Mouse (Mus musculus) hindbrain, embryonic 12.5 days (tissue): ENCODE results near the gene Satb1. TPM values are rescaled to one million over a fixed set of nuclear protein-coding genes. Genes with fewer than 3 reads are reported as not detected.

Experiments used
- ATAC-seq: fragments of 200-750 bp; cut with Nextera tagmentation; 2 replicates; pipeline ENCODE4 v1.8.0; 2017; ENCODE audit warnings: moderate TSS enrichment; ENCODE audit not compliant: low FRiP score
- H3K27ac ChIP-seq: fragments of 300-500 bp; sonication (generic); 2 replicates; pipeline ENCODE4 v1.5.1; 2016; ENCODE audit warnings: mild to moderate bottlenecking
- H3K27me3 ChIP-seq: fragments of 300-500 bp; sonication (generic); 2 replicates; pipeline ENCODE4 v1.6.1; 2016; ENCODE audit warnings: mild to moderate bottlenecking
- H3K36me3 ChIP-seq: fragments of 300-500 bp; sonication (generic); 2 replicates; pipeline ENCODE4 v1.6.1; 2016; ENCODE audit warnings: mild to moderate bottlenecking
- H3K4me1 ChIP-seq: fragments of 300-500 bp; sonication (generic); 2 replicates; pipeline ENCODE4 v1.6.1; 2016
- H3K4me2 ChIP-seq: fragments of 300-500 bp; sonication (generic); replicated peaks from 2 replicates; pipeline ENCODE4 v1.6.1; 2016; ENCODE audit warnings: mild to moderate bottlenecking
- H3K4me3 ChIP-seq: fragments of 300-500 bp; sonication (generic); 2 replicates; pipeline ENCODE4 v1.5.1; 2016; ENCODE audit warnings: mild to moderate bottlenecking
- H3K9ac ChIP-seq: fragments of 300-500 bp; sonication (generic); 2 replicates; pipeline ENCODE4 v1.6.1; 2016; ENCODE audit warnings: mild to moderate bottlenecking, moderate library complexity
- H3K9me3 ChIP-seq: fragments of 300-500 bp; sonication (generic); replicated peaks from 2 replicates; pipeline ENCODE4 v1.6.1; 2016; ENCODE audit warnings: mild to moderate bottlenecking
- WGBS: fragments of 180-500 bp; shearing (Covaris S2); methylation state at CpG from one replicate; pipeline ENCODE4 v1.1.7; 2016; 5-methylcytosine and 5-hydroxymethylcytosine counted together
- polyA plus RNA-seq: library from polyadenylated mRNA; unstranded; fragments of >200 nt; fragmentation: Nextera tagmentation; extraction: Ambion mirVana; gene quantifications from 2 replicates; pipeline ENCODE4 v1.2.1, GENCODE M21; 2016

Gene Satb1
- 30.7 and 33.6 TPM in 2 replicates for polyA plus RNA-seq

DNA sequence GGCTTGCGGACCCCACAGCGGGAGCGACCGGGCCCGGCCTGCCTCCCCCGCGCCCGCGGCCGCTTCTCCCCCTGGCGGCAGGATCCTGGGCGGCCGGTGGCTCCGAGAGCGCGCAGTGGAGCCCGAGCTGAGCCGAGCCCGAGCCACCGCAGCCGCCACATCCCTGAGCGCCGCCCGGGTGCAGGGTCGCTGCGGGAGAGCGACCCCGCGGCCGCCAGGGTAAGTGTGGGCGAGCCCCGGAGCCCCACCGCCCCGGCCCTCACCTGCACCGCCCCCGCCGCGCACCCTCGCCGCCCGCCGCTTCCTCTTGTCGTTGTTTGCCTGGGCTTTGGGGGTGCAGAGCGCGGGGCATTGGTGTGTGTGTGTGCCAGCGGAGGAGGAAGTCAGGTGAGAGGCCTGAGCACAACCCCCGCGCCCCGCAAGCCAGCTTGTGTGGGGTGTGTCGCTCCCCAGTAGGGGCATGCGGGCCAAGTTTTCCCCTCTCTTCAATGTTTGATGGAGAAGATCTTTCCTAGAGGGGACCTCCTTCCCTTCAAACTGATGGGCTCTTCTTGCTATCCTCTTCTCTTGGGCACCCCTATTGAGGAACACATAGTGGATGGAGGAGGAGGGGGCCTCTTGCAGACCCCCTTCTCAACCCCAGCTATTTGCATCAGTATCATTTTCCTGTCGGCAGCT is at the start of gene Satb1:
Gene Satb1, minus strand, starts transcription at position 391 of the 678 bp plus-strand sequence.
- H3K9ac ChIP-seq = peak within 1 kb of the TSS; percentile 71
- peak within 1 kb of the TSS; percentile 82 for H3K4me3 ChIP-seq
- H3K9me3 ChIP-seq = no peaks in the 10 kb centered on the region
- H3K36me3 ChIP-seq = no peaks in the 10 kb centered on the region
- H3K27ac ChIP-seq = no peak within 1 kb of the TSS
- H3K4me1 ChIP-seq = peaks cover 18% of the 10 kb centered on the region
- ATAC-seq = peak; percentile 97
- WGBS = under 1% methylated on average over 39 of the region's 52 CpGs
- peaks cover 39% of the 10 kb centered on the region for H3K27me3 ChIP-seq
- H3K4me2 ChIP-seq = peak within 1 kb of the TSS; percentile 98

DNA sequence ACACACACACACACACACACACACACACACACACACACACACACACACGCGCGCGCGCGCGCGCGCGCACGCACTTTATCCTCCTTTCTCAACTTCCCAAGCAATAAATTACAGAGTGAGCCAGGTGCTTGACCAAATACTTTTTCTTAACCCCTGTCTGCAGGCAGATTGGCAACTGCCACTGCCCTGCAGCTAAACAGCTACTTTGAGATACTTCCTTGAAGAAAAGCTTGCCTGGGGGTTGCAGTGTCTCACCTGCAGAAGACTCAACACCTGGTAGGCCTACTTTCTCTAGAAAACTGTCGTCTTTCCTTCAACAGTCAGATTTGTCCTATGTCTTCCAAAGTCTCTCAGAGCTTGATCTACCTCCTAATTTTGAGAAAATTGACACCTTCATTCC is 49.5 kb upstream of the Satb1 start:
- Histone ChIP-seq H3K9me3 (no peaks in the 10 kb centered on the region), H3K9ac (no peak overlapping the region), H3K27ac (no peak overlapping the region), H3K4me3 (no peak overlapping the region), H3K36me3 (no peaks in the 10 kb centered on the region), H3K4me2 (no peak overlapping the region), H3K27me3 (no peaks in the 10 kb centered on the region), H3K4me1 (no peaks in the 10 kb centered on the region)
- WGBS = 77% methylated on average over 12 of the region's 12 CpGs
- no peak for ATAC-seq

DNA sequence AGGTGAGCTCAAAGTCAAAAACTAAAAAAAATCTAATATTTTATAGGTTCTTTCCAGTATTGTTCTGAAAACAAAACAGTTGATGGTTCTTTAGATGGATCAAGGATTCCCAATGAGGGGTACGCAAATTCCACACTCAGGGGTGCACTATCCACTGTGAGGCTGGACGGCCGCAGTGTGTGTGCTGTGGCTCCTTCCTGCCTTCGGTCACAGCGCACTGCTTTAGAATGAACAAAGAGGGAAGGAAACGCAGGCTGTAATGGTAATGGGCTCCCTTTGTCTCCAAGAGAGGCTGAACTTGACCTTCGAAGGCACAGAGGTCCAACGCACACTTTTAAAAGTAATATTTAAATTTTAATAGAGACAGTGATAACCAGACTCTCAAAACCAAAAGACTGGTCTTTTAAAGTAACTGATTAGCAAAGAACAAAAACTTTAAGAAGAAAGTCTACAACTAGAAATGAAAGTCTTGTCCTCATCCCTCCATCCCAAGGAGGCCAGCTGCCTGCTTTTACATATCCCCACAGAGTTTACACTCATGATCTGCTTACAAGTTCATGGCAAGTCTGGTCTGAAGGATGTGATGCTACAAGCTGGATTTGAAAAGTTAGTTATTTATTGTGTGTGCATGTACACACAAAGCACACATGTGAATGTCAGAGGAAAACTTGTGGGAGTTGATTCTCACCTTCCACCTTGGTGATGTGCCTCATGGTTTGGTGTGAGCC is 48.0 kb upstream of the Satb1 start:
- Histone ChIP-seq H3K9me3 (no peaks in the 10 kb centered on the region), H3K4me1 (no peaks in the 10 kb centered on the region), H3K9ac (no peak overlapping the region), H3K36me3 (no peaks in the 10 kb centered on the region), H3K27ac (no peak overlapping the region), H3K4me2 (no peak overlapping the region), H3K4me3 (no peak overlapping the region), H3K27me3 (no peaks in the 10 kb centered on the region)
- ATAC-seq = no peak
- WGBS = 50% methylated on average over 8 of the region's 8 CpGs

DNA sequence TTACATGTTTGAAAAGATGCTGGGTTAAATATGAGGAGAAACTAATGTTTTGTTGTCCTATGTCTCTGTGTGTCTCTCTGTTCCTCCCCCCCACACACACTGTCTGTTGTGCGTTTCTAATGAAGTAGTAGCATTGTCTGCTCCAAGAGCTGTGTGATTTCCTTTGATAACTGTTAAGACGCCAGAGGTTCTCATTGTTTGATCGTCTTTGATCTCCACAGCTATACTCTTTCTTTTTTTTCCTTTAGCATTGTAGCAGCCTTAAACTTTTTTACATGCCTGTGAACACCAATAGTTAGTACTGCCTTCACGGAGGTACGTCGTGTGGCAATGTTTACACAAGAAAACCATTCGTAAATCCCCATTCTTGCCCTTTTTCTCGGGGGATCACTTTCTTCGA is 47.1 kb upstream of the Satb1 start:
- H3K4me1 ChIP-seq = no peaks in the 10 kb centered on the region
- 24% methylated on average over 9 of the region's 9 CpGs for WGBS
- no peak overlapping the region for H3K4me3 ChIP-seq
- no peak for ATAC-seq
- no peak overlapping the region for H3K4me2 ChIP-seq
- H3K9me3 ChIP-seq = no peaks in the 10 kb centered on the region
- no peaks in the 10 kb centered on the region for H3K36me3 ChIP-seq
- no peak overlapping the region for H3K9ac ChIP-seq
- H3K27me3 ChIP-seq = no peaks in the 10 kb centered on the region
- H3K27ac ChIP-seq = no peak overlapping the region

DNA sequence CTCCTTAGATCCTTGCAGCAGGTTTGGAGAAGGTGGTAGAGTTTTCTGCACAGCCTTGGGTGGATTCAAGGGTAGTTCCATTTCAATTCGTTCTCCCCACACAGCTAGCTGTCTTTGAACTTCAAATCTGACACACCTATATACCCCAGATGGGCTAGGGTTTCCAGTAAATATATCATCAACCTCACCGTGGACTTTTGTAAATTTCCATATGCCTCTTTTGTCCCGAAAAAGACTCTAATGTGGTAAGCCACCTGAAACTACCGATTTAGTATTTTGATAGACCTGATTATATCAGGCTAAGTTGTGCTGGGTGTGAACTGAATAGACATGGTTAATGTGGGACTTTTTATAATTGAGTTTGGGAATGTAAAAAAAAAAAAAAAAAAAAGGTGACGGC is 46.6 kb upstream of the Satb1 start:
- Histone ChIP-seq H3K27ac (no peak overlapping the region), H3K36me3 (no peaks in the 10 kb centered on the region), H3K4me2 (no peak overlapping the region), H3K9me3 (no peaks in the 10 kb centered on the region), H3K4me1 (no peaks in the 10 kb centered on the region), H3K9ac (no peak overlapping the region), H3K4me3 (no peak overlapping the region), H3K27me3 (no peaks in the 10 kb centered on the region)
- no peak for ATAC-seq
- 86% methylated on average over 5 of the region's 5 CpGs for WGBS

DNA sequence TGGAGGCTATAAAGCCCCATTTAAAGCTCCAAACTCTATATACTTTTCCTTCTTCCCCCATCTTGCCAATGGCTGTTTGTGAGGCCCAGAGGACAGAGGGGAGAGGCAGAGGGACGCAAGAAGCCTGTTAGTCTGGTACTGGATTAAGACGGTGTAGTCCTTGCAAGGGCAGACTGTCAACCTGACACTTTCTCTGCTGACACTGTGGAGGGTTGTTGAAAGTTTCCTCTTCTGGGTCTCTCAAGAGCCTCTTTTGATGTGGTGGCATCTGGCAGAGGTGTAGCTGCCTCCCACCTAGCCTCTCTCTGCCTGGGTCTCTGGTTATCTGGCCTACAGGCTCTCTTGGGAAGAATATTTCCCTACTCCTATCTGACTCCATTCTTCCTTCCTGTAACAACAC is 46.1 kb upstream of the Satb1 start:
- no peak overlapping the region for H3K4me3 ChIP-seq
- H3K27me3 ChIP-seq = no peaks in the 10 kb centered on the region
- no peaks in the 10 kb centered on the region for H3K36me3 ChIP-seq
- ATAC-seq = no peak
- H3K9me3 ChIP-seq = no peaks in the 10 kb centered on the region
- WGBS = 82% methylated on average over 2 of the region's 2 CpGs
- H3K27ac ChIP-seq = no peak overlapping the region
- no peak overlapping the region for H3K9ac ChIP-seq
- no peaks in the 10 kb centered on the region for H3K4me1 ChIP-seq
- H3K4me2 ChIP-seq = no peak overlapping the region

DNA sequence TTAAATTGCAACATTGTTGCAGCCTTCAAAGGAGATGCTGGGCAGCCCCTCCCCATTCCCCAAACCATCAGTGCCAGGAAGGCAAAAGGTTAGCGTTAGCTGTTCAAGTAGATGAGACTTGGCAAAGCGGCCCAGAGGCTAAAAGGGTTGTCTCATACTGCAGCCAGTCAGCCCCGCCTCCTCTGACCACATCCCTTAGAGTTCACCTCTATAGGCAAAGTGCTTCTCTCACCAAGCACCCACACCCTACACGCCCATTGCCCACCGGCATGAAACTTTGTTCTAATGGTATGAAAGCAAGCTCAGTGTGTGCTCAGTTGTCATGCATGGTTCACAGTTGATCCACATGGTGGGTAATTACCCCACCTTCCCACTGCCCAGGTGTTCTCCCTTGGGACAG is 43.4 kb upstream of the Satb1 start:
- Histone ChIP-seq H3K9me3 (no peaks in the 10 kb centered on the region), H3K36me3 (no peaks in the 10 kb centered on the region), H3K4me1 (no peaks in the 10 kb centered on the region), H3K4me2 (no peak overlapping the region), H3K27ac (no peak overlapping the region), H3K9ac (no peak overlapping the region), H3K4me3 (no peak overlapping the region), H3K27me3 (no peaks in the 10 kb centered on the region)
- 93% methylated on average over 5 of the region's 5 CpGs for WGBS
- no peak for ATAC-seq

DNA sequence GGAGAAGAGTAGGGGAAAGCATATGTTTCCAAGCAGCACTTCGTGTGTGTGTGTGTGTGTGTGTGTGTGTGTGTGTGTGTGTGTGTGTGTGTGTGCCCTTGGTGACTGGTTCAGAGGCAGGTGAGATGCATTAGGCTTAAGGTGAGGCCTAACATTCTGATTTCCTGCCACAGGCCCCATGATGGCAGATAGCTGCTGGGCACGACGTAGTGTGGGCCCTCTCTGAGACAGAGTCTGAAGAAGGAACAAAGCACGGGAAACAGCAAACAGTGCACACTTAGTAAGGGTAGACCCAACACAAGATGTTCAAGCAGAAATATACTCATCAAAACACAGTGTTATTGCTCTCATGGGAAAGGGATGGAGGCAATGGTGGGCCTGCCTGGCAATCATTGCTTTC is 24.5 kb upstream of the Satb1 start:
- no peaks in the 10 kb centered on the region for H3K4me1 ChIP-seq
- WGBS = 93% methylated on average over 4 of the region's 4 CpGs
- no peaks in the 10 kb centered on the region for H3K9me3 ChIP-seq
- no peaks in the 10 kb centered on the region for H3K27me3 ChIP-seq
- ATAC-seq = no peak
- H3K4me2 ChIP-seq = no peak overlapping the region
- no peak overlapping the region for H3K9ac ChIP-seq
- no peak overlapping the region for H3K27ac ChIP-seq
- no peaks in the 10 kb centered on the region for H3K36me3 ChIP-seq
- no peak overlapping the region for H3K4me3 ChIP-seq

DNA sequence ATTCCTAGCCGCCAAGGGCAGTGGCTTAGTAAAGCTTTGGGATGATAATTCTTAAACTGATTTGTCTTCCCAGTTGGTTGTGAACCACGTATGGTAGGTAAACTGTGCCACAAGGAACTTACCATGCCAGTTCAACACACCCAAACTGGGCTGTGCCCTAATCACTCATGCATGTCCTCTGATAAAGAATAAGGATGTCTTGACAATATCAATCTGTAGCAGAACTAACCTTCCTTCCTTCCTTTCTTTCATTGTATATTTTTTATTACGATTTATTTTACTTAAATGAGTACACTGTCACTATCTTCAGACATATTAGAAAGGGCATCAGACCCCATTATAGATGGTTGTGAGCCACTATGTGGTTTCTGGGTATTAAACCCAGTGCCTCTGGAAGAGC is 23.2 kb upstream of the Satb1 start:
- Histone ChIP-seq H3K4me1 (no peaks in the 10 kb centered on the region), H3K4me2 (no peak overlapping the region), H3K27me3 (no peaks in the 10 kb centered on the region), H3K4me3 (no peak overlapping the region), H3K9me3 (no peaks in the 10 kb centered on the region), H3K9ac (no peak overlapping the region), H3K27ac (no peak overlapping the region), H3K36me3 (no peaks in the 10 kb centered on the region)
- WGBS = 88% methylated on average over 3 of the region's 3 CpGs
- no peak for ATAC-seq

DNA sequence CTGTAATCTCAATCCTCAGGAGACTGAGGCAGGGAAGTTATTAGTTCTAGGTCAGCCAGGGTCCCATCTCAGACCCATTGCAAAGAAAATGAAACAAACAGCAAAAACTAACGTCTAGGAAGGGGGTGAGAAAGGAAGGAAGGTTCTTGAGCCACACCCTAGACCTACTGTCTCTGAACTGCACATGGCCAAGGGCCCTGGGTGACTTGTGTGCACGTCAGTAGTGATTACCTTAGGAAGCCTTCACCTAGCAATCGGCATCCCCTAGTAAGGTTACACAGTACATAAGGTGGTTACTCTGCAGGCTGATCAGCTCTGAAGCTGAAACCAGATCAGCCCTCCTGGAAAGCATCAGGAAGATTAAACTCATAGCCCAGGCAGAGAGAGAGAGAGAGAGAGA is 22.2 kb upstream of the Satb1 start:
- 80% methylated on average over 3 of the region's 3 CpGs for WGBS
- no peak for ATAC-seq
- Histone ChIP-seq H3K4me2 (no peak overlapping the region), H3K9me3 (no peaks in the 10 kb centered on the region), H3K4me3 (no peak overlapping the region), H3K27ac (no peak overlapping the region), H3K9ac (no peak overlapping the region), H3K36me3 (no peaks in the 10 kb centered on the region), H3K4me1 (no peaks in the 10 kb centered on the region), H3K27me3 (no peaks in the 10 kb centered on the region)

DNA sequence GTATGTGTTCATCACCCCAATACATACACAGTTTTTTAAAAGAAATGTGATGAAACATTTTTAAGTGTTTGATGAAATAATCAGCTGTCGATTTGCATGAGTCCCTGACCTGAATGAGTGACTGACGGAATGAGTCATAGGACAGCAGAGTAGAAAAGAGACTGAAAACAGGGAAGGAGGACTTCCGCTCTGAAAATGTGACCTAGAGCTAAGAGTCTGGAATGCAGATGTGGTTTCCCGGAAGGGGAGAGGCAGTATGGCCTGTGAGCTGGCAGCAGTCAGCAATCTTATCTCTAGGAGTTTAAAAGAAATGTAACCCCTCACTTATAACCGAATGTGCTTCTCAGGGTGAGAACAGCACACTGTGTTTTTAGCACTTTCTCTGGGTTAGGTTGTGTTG is 20.9 kb upstream of the Satb1 start:
- H3K4me1 ChIP-seq = no peaks in the 10 kb centered on the region
- H3K36me3 ChIP-seq = no peaks in the 10 kb centered on the region
- no peak overlapping the region for H3K4me2 ChIP-seq
- H3K4me3 ChIP-seq = no peak overlapping the region
- WGBS = 81% methylated on average over 5 of the region's 5 CpGs
- no peak overlapping the region for H3K27ac ChIP-seq
- no peaks in the 10 kb centered on the region for H3K9me3 ChIP-seq
- no peaks in the 10 kb centered on the region for H3K27me3 ChIP-seq
- ATAC-seq = no peak
- no peak overlapping the region for H3K9ac ChIP-seq

DNA sequence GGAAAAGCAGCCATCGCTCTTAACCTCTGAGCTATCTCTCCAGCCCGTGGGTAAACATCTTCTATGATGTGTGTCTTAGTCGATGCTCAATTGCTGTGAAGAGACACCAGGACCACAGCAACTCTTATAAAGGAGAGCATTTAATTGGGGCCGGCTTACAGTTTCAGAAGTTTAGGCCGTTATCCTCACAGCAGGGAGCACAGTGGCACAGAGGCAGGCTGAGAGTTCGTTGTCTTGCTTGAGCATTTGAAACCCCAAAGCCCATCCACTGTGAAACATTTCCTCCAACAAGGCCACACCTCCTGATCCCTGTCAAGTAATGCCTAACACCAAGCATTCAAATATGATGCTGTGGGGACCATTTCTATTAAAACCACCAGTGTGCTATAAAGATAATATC is 7.5 kb upstream of the Satb1 start:
- Histone ChIP-seq H3K9ac (no peak overlapping the region), H3K9me3 (no peaks in the 10 kb centered on the region), H3K27me3 (peaks cover 4% of the 10 kb centered on the region; the same call in 1 of the 2 replicates), H3K36me3 (no peaks in the 10 kb centered on the region), H3K4me2 (no peak overlapping the region), H3K4me3 (no peak overlapping the region), H3K4me1 (no peaks in the 10 kb centered on the region), H3K27ac (no peak overlapping the region)
- ATAC-seq = no peak
- 71% methylated on average over 6 of the region's 6 CpGs for WGBS

DNA sequence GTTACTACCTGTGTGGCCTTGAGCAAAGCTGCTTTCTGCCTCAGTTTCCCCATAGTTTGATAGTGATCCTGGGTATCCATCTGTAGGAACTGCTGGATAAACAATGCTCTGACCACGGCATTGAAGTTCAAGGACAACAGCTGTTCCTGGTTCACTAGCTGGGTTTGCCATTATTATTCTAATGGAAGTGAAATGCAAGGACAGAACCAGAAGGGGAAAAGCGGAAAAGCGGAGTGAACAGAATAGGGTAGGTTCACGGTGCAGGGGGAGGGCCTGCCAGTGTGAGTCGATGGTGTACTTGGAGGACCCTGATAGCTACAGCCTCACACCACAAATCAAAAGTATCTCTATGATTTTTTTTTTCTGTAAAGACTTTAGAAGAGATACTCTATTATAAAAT is 6.4 kb upstream of the Satb1 start:
- Histone ChIP-seq H3K27ac (no peak overlapping the region), H3K27me3 (peaks cover 7% of the 10 kb centered on the region; the same call in 1 of the 2 replicates), H3K4me1 (no peaks in the 10 kb centered on the region), H3K9me3 (no peaks in the 10 kb centered on the region), H3K4me2 (no peak overlapping the region), H3K36me3 (no peaks in the 10 kb centered on the region), H3K9ac (no peak overlapping the region), H3K4me3 (no peak overlapping the region)
- WGBS = 69% methylated on average over 5 of the region's 5 CpGs
- no peak for ATAC-seq
